Mouse (Mus musculus): Measurements from ENCODE around the gene Cbwd1.

- no peak for TF ChIP-seq HCFC1 (IDR thresholded peaks at IDR 0.05; ENCODE audit: borderline replicate concordance, insufficient read depth, low read length)
- no peak for TF ChIP-seq ZNF384 (IDR thresholded peaks at IDR 0.05; ENCODE audit: low read depth, low read length)
- no peak for TF ChIP-seq CHD2 (IDR thresholded peaks at IDR 0.05; ENCODE audit: low read depth, low read length)
Observed at GRCm38 (mm10) chr19:24897006-24897895, 64.2 kb downstream of the Cbwd1 start.

Measured in ES-E14 (cell line).